Mouse (Mus musculus) liver, adult (tissue): Measurements from ENCODE around the gene Rad51d.

Experiments used
- GATA4 ChIP-seq: IDR thresholded peaks from 2 replicates; pipeline ENCODE4 v1.6.1; 2014; ENCODE audit warnings: mild to moderate bottlenecking, low read length; ENCODE audit not compliant: insufficient replicate concordance

The Rad51d gene

GRCm38 (mm10) chr11:82845415-82846078 is 44.9 kb downstream of the Rad51d start:
- TF ChIP-seq GATA4 = no peak

GRCm38 (mm10) chr11:82844771-82845414 is 45.5 kb downstream of the Rad51d start:
- no peak for TF ChIP-seq GATA4

GRCm38 (mm10) chr11:82838511-82838910 is 51.9 kb downstream of the Rad51d start:
- no peak for TF ChIP-seq GATA4

GRCm38 (mm10) chr11:82837848-82838247 is 52.6 kb downstream of the Rad51d start:
- no peak for TF ChIP-seq GATA4

- TF ChIP-seq GATA4 = no peak
Observed at GRCm38 (mm10) chr11:82837192-82837591, 53.2 kb downstream of the Rad51d start.

- no peak for TF ChIP-seq GATA4
Observed at GRCm38 (mm10) chr11:82835616-82836432, 54.6 kb downstream of the Rad51d start.

GRCm38 (mm10) chr11:82833929-82834328 is 56.5 kb downstream of the Rad51d start:
- TF ChIP-seq GATA4 = no peak

- TF ChIP-seq GATA4 = no peak
Observed at GRCm38 (mm10) chr11:82831008-82831893, 59.2 kb downstream of the Rad51d start.

GRCm38 (mm10) chr11:82826818-82827217 is 63.6 kb downstream of the Rad51d start:
- no peak for TF ChIP-seq GATA4
